In the genomic region with DNA sequence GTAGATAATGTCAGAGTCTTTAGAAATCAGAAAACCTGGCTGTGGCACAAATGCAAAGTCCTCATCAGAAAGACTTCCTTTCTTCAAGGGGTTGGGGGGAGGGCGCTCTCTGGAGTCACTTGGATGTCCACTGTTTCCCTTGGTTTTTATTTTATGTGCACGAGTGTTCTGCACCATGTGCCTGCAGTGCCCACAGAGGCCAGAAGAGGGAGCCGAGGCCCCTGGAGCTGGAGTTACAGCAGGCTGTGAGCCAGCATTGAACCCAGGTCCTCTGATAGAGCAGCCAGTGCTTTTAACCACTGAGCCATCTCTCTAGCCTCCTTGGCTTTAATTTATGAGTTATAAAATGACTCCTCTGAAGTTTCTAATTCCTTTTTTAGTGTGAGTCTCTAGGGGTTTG, we compare ENCODE assay signal across 14 mouse cellular contexts. TPM values are rescaled to one million over a fixed set of nuclear protein-coding genes. Genes with fewer than 3 reads are reported as not detected.
DNase-seq lines count a peak whose midpoint lies in the region; ATAC-seq and TF ChIP-seq lines count a peak whose summit lies in the region.
"Had no signal": no experiment of that assay in that cellular context is flagged by ENCODE, and none has a peak within 500 bp of the region (broad histone marks: within the 10 kb centered on the region; RNA-seq: fewer than 3 reads in every experiment).

No protein-coding gene starts in this region.

- H3K4me3 ChIP-seq in hindbrain, embryonic 14.5 days (replicated peaks; ENCODE audit: low read length), result no peak overlapping the region
- no peak overlapping the region for H3K4me3 ChIP-seq in hindbrain, embryonic 16.5 days (ENCODE audit: low read length)
- H3K4me3 ChIP-seq in liver, postnatal 0 days (ENCODE audit: low read depth, low read length), result no peak overlapping the region
- H3K4me3 ChIP-seq in liver, embryonic 12.5 days, result no peak overlapping the region
- no peak overlapping the region for H3K4me3 ChIP-seq in E14TG2a.4 (replicated peaks; ENCODE audit: low read length)
- H3K4me3 ChIP-seq: heart, embryonic 12.5 days; myocyte had no signal

- no peak for TF ChIP-seq EP300 in liver, postnatal 0 days (IDR thresholded peaks at IDR 0.05; ENCODE audit: low read depth)

- H3K27me3 ChIP-seq in hindbrain, embryonic 14.5 days (ENCODE audit: control insufficient read depth, insufficient read depth, low read length), result no peaks in the 10 kb centered on the region
- no peaks in the 10 kb centered on the region for H3K27me3 ChIP-seq in hindbrain, embryonic 16.5 days (replicated peaks; ENCODE audit: control insufficient read depth, insufficient read depth, low read length)
- no peaks in the 10 kb centered on the region for H3K27me3 ChIP-seq in liver, postnatal 0 days (ENCODE audit: insufficient read depth, low read length)
- no peaks in the 10 kb centered on the region for H3K27me3 ChIP-seq in liver, embryonic 12.5 days (replicated peaks)
- H3K27me3 ChIP-seq in E14TG2a.4 (ENCODE audit: insufficient read depth, low read length), result no peaks in the 10 kb centered on the region
- H3K27me3 ChIP-seq: heart, embryonic 12.5 days had no signal

- 81% methylated on average over 3 of the region's 3 CpGs for WGBS in hindbrain, embryonic 14.5 days
- WGBS in hindbrain, embryonic 16.5 days, result 68% methylated on average over 3 of the region's 3 CpGs
- 69% methylated on average over 3 of the region's 3 CpGs for WGBS in liver, postnatal 0 days (ENCODE audit: insufficient replicate concordance)
- 55% methylated on average over 3 of the region's 3 CpGs for WGBS in liver, embryonic 12.5 days (ENCODE audit: insufficient replicate concordance)

- no peak overlapping the region for H3K9ac ChIP-seq in hindbrain, embryonic 14.5 days
- H3K9ac ChIP-seq in hindbrain, embryonic 16.5 days (ENCODE audit: low read depth, low read length), result no peak overlapping the region
- H3K9ac ChIP-seq in liver, postnatal 0 days (replicated peaks), result no peak overlapping the region
- no peak overlapping the region for H3K9ac ChIP-seq in liver, embryonic 12.5 days
- H3K9ac ChIP-seq: heart, embryonic 12.5 days had no signal

- no peak for ATAC-seq in hindbrain, embryonic 14.5 days (ENCODE audit: low FRiP score)
- no peak for ATAC-seq in hindbrain, embryonic 16.5 days
- ATAC-seq in liver, postnatal 0 days, result no peak
- no peak for ATAC-seq in liver, embryonic 12.5 days

- no peak overlapping the region for H3K4me2 ChIP-seq in hindbrain, embryonic 14.5 days (replicated peaks)
- H3K4me2 ChIP-seq in hindbrain, embryonic 16.5 days (ENCODE audit: low read length), result no peak overlapping the region
- H3K4me2 ChIP-seq in liver, postnatal 0 days (ENCODE audit: low read depth, low read length), result no peak overlapping the region
- H3K4me2 ChIP-seq in liver, embryonic 12.5 days, result no peak overlapping the region
- H3K4me2 ChIP-seq: heart, embryonic 12.5 days had no signal

- H3K9me3 ChIP-seq in hindbrain, embryonic 14.5 days (ENCODE audit: control insufficient read depth, low read length), result no peaks in the 10 kb centered on the region
- H3K9me3 ChIP-seq in hindbrain, embryonic 16.5 days (ENCODE audit: control insufficient read depth, low read length), result no peaks in the 10 kb centered on the region
- H3K9me3 ChIP-seq in liver, postnatal 0 days (ENCODE audit: low read length), result no peaks in the 10 kb centered on the region
- 0 out of 2 replicates have a peak, but pooled peaks cover 3% of the 10 kb centered on the region for H3K9me3 ChIP-seq in liver, embryonic 12.5 days (replicated peaks)
- H3K9me3 ChIP-seq in E14TG2a.4 (ENCODE audit: low read length), result no peaks in the 10 kb centered on the region

- peak overlapping the region; percentile 14; the same call in 1 of the 2 replicates for H3K27ac ChIP-seq in hindbrain, embryonic 14.5 days
- H3K27ac ChIP-seq in hindbrain, embryonic 16.5 days (ENCODE audit: low read depth, low read length), result no peak overlapping the region
- no peak overlapping the region for H3K27ac ChIP-seq in liver, postnatal 0 days (ENCODE audit: low read depth)
- H3K27ac ChIP-seq in liver, embryonic 12.5 days, result no peak overlapping the region

- no peaks in the 10 kb centered on the region for H3K4me1 ChIP-seq in hindbrain, embryonic 14.5 days (replicated peaks; ENCODE audit: control insufficient read depth, insufficient read depth, low read length)
- H3K4me1 ChIP-seq in hindbrain, embryonic 16.5 days (ENCODE audit: control insufficient read depth, insufficient read depth, low read depth, low read length), result no peaks in the 10 kb centered on the region
- no peaks in the 10 kb centered on the region for H3K4me1 ChIP-seq in liver, postnatal 0 days (ENCODE audit: insufficient read depth)
- no peaks in the 10 kb centered on the region for H3K4me1 ChIP-seq in liver, embryonic 12.5 days
- peaks cover 61% of the 10 kb centered on the region for H3K4me1 ChIP-seq in E14TG2a.4 (replicated peaks; ENCODE audit: low read depth, low read length)

- peaks cover 64% of the 10 kb centered on the region for H3K36me3 ChIP-seq in hindbrain, embryonic 14.5 days (replicated peaks; ENCODE audit: control insufficient read depth, insufficient read depth)
- peaks cover 21% of the 10 kb centered on the region for H3K36me3 ChIP-seq in hindbrain, embryonic 16.5 days (ENCODE audit: control insufficient read depth, insufficient read depth, low read length)
- no peaks in the 10 kb centered on the region; the same call in 1 of the 2 replicates for H3K36me3 ChIP-seq in liver, postnatal 0 days (replicated peaks; ENCODE audit: insufficient read depth, low read length)
- H3K36me3 ChIP-seq in liver, embryonic 12.5 days, result peaks cover 4% of the 10 kb centered on the region; the same call in 1 of the 2 replicates
- peaks cover 37% of the 10 kb centered on the region for H3K36me3 ChIP-seq in E14TG2a.4 (ENCODE audit: insufficient read depth, low read length)

- peak; percentile 25; the same call in 1 of the 2 replicates for TF ChIP-seq CTCF in liver, postnatal 0 days (IDR thresholded peaks at IDR 0.05; ENCODE audit: low read depth)
- peak; percentile 93 for TF ChIP-seq CTCF in E14TG2a.4 (conservative IDR thresholded peaks at IDR 0.05; ENCODE audit: low read length)

- DNase-seq in hindbrain, embryonic 14.5 days (ENCODE audit: low spot score), result no peak
- no peak for DNase-seq in liver, postnatal 0 days
- peak; percentile 22 for DNase-seq in MN1 (ENCODE audit: low spot score)
- no peak for DNase-seq in natural killer cell, adult 2 months (ENCODE audit: low spot score in 2 of 2)
- DNase-seq: adrenal gland, adult 2 months; gastrocnemius, postnatal 25 days had no signal

RNA-seq across cellular contexts. Expression of gene Sgsm1, which starts 40.5 kb away (rescaled TPM):
- 14.8 and 15.0 TPM in 2 replicates for polyA plus RNA-seq in hindbrain, embryonic 14.5 days (2014; fragmentation: Nextera tagmentation; extraction: Ambion mirVana)
- polyA plus RNA-seq in hindbrain, embryonic 16.5 days (2015; fragmentation: Nextera tagmentation; extraction: Ambion mirVana), result 19.4 and 23.0 TPM in 2 replicates
- 0.45 and 0.49 TPM in 2 replicates for polyA plus RNA-seq in liver, postnatal 0 days (2015; fragmentation: Nextera tagmentation; extraction: Ambion mirVana)
- polyA plus RNA-seq in liver, embryonic 12.5 days (2016; fragmentation: Nextera tagmentation; extraction: Ambion mirVana), result 2.8 and 2.9 TPM in 2 replicates

RNA-seq across cellular contexts. Expression of gene Tmem211, which starts 43.3 kb away (rescaled TPM):
- polyA plus RNA-seq in hindbrain, embryonic 14.5 days (2014; fragmentation: Nextera tagmentation; extraction: Ambion mirVana), result not detected in 2 replicates
- not detected in 2 replicates for polyA plus RNA-seq in hindbrain, embryonic 16.5 days (2015; fragmentation: Nextera tagmentation; extraction: Ambion mirVana)
- polyA plus RNA-seq in liver, postnatal 0 days (2015; fragmentation: Nextera tagmentation; extraction: Ambion mirVana), result not detected in 2 replicates
- not detected in 2 replicates for polyA plus RNA-seq in liver, embryonic 12.5 days (2016; fragmentation: Nextera tagmentation; extraction: Ambion mirVana)
- polyA plus RNA-seq: adrenal gland, adult 2 months; C2C12; frontal cortex, adult 2 months; heart, embryonic 12.5 days; liver, embryonic 16.5 days; myocyte had no signal

RNA-seq across cellular contexts. Expression of gene 2900026A02Rik, which starts 49.0 kb away (rescaled TPM):
- polyA plus RNA-seq in hindbrain, embryonic 14.5 days (2014; fragmentation: Nextera tagmentation; extraction: Ambion mirVana), result 2.5 and 2.6 TPM in 2 replicates
- 4.3 and 4.8 TPM in 2 replicates for polyA plus RNA-seq in hindbrain, embryonic 16.5 days (2015; fragmentation: Nextera tagmentation; extraction: Ambion mirVana)
- 2.7 and 3.1 TPM in 2 replicates for polyA plus RNA-seq in liver, postnatal 0 days (2015; fragmentation: Nextera tagmentation; extraction: Ambion mirVana)
- 1.9 and 2.0 TPM in 2 replicates for polyA plus RNA-seq in liver, embryonic 12.5 days (2016; fragmentation: Nextera tagmentation; extraction: Ambion mirVana)
